Comparison of ENCODE assay signal across 18 mouse cellular contexts in the genomic region with DNA sequence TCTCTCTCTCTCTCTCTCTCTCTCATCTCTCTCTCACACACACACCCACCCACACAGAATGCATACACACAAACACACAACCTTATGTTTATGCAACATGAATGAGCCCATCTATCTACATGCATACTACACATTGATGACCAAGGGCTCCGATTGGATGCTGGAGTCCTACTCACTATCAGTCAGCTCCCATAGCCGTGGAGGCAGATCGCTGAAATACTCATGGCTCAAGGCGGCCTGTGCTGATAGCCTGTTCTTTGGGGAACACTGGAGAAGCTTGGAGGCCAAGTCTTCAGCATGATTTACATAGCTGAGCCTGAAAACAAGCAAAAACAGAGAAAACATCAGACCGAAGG.
A peak's percentile ranks its signal among the peaks of the same experiment; 100 is the strongest.
DNase-seq lines count a peak whose midpoint lies in the region; ATAC-seq and TF ChIP-seq lines count a peak whose summit lies in the region.
"Had no signal": no experiment of that assay in that cellular context is flagged by ENCODE, and none has a peak within 500 bp of the region (broad histone marks: within the 10 kb centered on the region; RNA-seq: fewer than 3 reads in every experiment).

No protein-coding gene starts in this region.

- peaks cover 20% of the 10 kb centered on the region for H3K4me1 ChIP-seq in forebrain, embryonic 16.5 days (replicated peaks; ENCODE audit: control insufficient read depth, insufficient read depth, low read length)
- peaks cover 4% of the 10 kb centered on the region; the same call in 1 of the 2 replicates for H3K4me1 ChIP-seq in forebrain, embryonic 13.5 days
- H3K4me1 ChIP-seq in limb, embryonic 13.5 days: peaks cover 30% of the 10 kb centered on the region
- H3K4me1 ChIP-seq in limb, embryonic 10.5 days: 0 out of 2 replicates have a peak, but pooled peaks cover 4% of the 10 kb centered on the region
- peaks cover 29% of the 10 kb centered on the region for H3K4me1 ChIP-seq in embryonic facial prominence, embryonic 13.5 days
- H3K4me1 ChIP-seq in midbrain, embryonic 14.5 days (ENCODE audit: control insufficient read depth, insufficient read depth, low read length): peaks cover 22% of the 10 kb centered on the region
- no peaks in the 10 kb centered on the region for H3K4me1 ChIP-seq in cerebellum, adult 2 months (ENCODE audit: control insufficient read depth, insufficient read depth, low read length)
- H3K4me1 ChIP-seq: heart, embryonic 12.5 days; liver, embryonic 15.5 days had no signal

- no peak overlapping the region for H3K4me2 ChIP-seq in forebrain, embryonic 16.5 days (ENCODE audit: low read length)
- H3K4me2 ChIP-seq in forebrain, embryonic 13.5 days: no peak overlapping the region
- H3K4me2 ChIP-seq in limb, embryonic 13.5 days (replicated peaks): no peak overlapping the region
- 0 out of 2 replicates have a peak overlapping the region, but pooled peaks have one; percentile 11 for H3K4me2 ChIP-seq in embryonic facial prominence, embryonic 13.5 days
- no peak overlapping the region for H3K4me2 ChIP-seq in midbrain, embryonic 14.5 days (ENCODE audit: low read length)
- H3K4me2 ChIP-seq: heart, embryonic 12.5 days; liver, embryonic 15.5 days had no signal

- peak; percentile 19; the same call in 1 of the 2 replicates for ATAC-seq in forebrain, embryonic 16.5 days
- ATAC-seq in forebrain, embryonic 13.5 days: no peak
- ATAC-seq in limb, embryonic 13.5 days (ENCODE audit: low FRiP score, low read depth): no peak
- no peak for ATAC-seq in embryonic facial prominence, embryonic 13.5 days (ENCODE audit: insufficient number of reproducible peaks, insufficient read depth, low FRiP score, low TSS enrichment, low read depth)
- ATAC-seq in midbrain, embryonic 14.5 days (ENCODE audit: low FRiP score, low TSS enrichment): no peak

- 89% methylated on average over 5 of the region's 5 CpGs for WGBS in forebrain, embryonic 16.5 days
- 84% methylated on average over 5 of the region's 5 CpGs for WGBS in forebrain, embryonic 13.5 days
- WGBS in limb, embryonic 13.5 days: 81% methylated on average over 5 of the region's 5 CpGs
- WGBS in limb, embryonic 10.5 days: 86% methylated on average over 5 of the region's 5 CpGs
- WGBS in embryonic facial prominence, embryonic 13.5 days: 70% methylated on average over 5 of the region's 5 CpGs
- WGBS in midbrain, embryonic 14.5 days: 76% methylated on average over 5 of the region's 5 CpGs
- WGBS in cerebellum, adult 2 months: 92% methylated on average over 5 of the region's 5 CpGs

- intact Hi-C loops in gastrocnemius, postnatal 36 days (cut with DNase I): no loop called here

- H3K36me3 ChIP-seq in forebrain, embryonic 16.5 days (ENCODE audit: control insufficient read depth, insufficient read depth): no peaks in the 10 kb centered on the region
- H3K36me3 ChIP-seq in forebrain, embryonic 13.5 days (ENCODE audit: poor library complexity, severe bottlenecking): no peaks in the 10 kb centered on the region
- no peaks in the 10 kb centered on the region; the same call in 1 of the 2 replicates for H3K36me3 ChIP-seq in limb, embryonic 13.5 days
- no peaks in the 10 kb centered on the region for H3K36me3 ChIP-seq in limb, embryonic 10.5 days
- no peaks in the 10 kb centered on the region for H3K36me3 ChIP-seq in embryonic facial prominence, embryonic 13.5 days
- H3K36me3 ChIP-seq in midbrain, embryonic 14.5 days (ENCODE audit: control insufficient read depth, insufficient read depth, low read length): no peaks in the 10 kb centered on the region
- H3K36me3 ChIP-seq: heart, embryonic 12.5 days; liver, embryonic 15.5 days had no signal

- H3K9ac ChIP-seq in forebrain, embryonic 16.5 days (replicated peaks; ENCODE audit: low read depth, low read length): no peak overlapping the region
- H3K9ac ChIP-seq in forebrain, embryonic 13.5 days: no peak overlapping the region
- no peak overlapping the region for H3K9ac ChIP-seq in limb, embryonic 13.5 days
- no peak overlapping the region for H3K9ac ChIP-seq in embryonic facial prominence, embryonic 13.5 days
- no peak overlapping the region for H3K9ac ChIP-seq in midbrain, embryonic 14.5 days (replicated peaks; ENCODE audit: low read length)
- H3K9ac ChIP-seq: heart, embryonic 12.5 days; liver, embryonic 15.5 days had no signal

- peak overlapping the region; percentile 44 for H3K27ac ChIP-seq in forebrain, embryonic 16.5 days (ENCODE audit: low read length)
- H3K27ac ChIP-seq in forebrain, embryonic 13.5 days: no peak overlapping the region
- H3K27ac ChIP-seq in limb, embryonic 13.5 days: 0 out of 2 replicates have a peak overlapping the region, but pooled peaks have one; percentile 2
- H3K27ac ChIP-seq in limb, embryonic 10.5 days: no peak overlapping the region
- H3K27ac ChIP-seq in embryonic facial prominence, embryonic 13.5 days: peak overlapping the region; percentile 72
- H3K27ac ChIP-seq in midbrain, embryonic 14.5 days (replicated peaks; ENCODE audit: low read depth, low read length): peak overlapping the region; percentile 85
- H3K27ac ChIP-seq in cerebellum, adult 2 months (ENCODE audit: insufficient read depth, low read length): no peak overlapping the region
- H3K27ac ChIP-seq: liver, embryonic 15.5 days had no signal

- DNase-seq in limb, embryonic 10.5 days (ENCODE audit: low spot score): no peak
- DNase-seq in midbrain, embryonic 14.5 days: peak; percentile 62
- DNase-seq in gastrocnemius, postnatal 36 days: no peak
- no peak for DNase-seq in cerebellum, adult 2 months
- DNase-seq: heart, postnatal 36 days; kidney, adult 18-20 months; layer of hippocampus, postnatal 36 days; left cerebral cortex, postnatal 4 days; right cerebral cortex, adult 18-20 months; thymus, postnatal 4 days had no signal

- H3K27me3 ChIP-seq in forebrain, embryonic 16.5 days (replicated peaks; ENCODE audit: control insufficient read depth, insufficient read depth, low read length): no peaks in the 10 kb centered on the region
- H3K27me3 ChIP-seq in forebrain, embryonic 13.5 days: no peaks in the 10 kb centered on the region
- no peaks in the 10 kb centered on the region for H3K27me3 ChIP-seq in limb, embryonic 13.5 days
- no peaks in the 10 kb centered on the region for H3K27me3 ChIP-seq in limb, embryonic 10.5 days (ENCODE audit: low read depth, poor library complexity, severe bottlenecking)
- H3K27me3 ChIP-seq in embryonic facial prominence, embryonic 13.5 days: no peaks in the 10 kb centered on the region
- H3K27me3 ChIP-seq in midbrain, embryonic 14.5 days (ENCODE audit: control insufficient read depth, insufficient read depth, low read length): no peaks in the 10 kb centered on the region
- no peaks in the 10 kb centered on the region for H3K27me3 ChIP-seq in cerebellum, adult 2 months (ENCODE audit: control insufficient read depth, insufficient read depth, low read length)
- H3K27me3 ChIP-seq: CH12.LX; heart, embryonic 12.5 days; liver, embryonic 15.5 days had no signal

- no peak for TF ChIP-seq POLR2A in cerebellum, adult 2 months (IDR thresholded peaks at IDR 0.05; ENCODE audit: borderline replicate concordance, insufficient read depth, low read length)

- no peak overlapping the region for H3K4me3 ChIP-seq in forebrain, embryonic 16.5 days (replicated peaks; ENCODE audit: low read length)
- no peak overlapping the region for H3K4me3 ChIP-seq in forebrain, embryonic 13.5 days
- H3K4me3 ChIP-seq in limb, embryonic 13.5 days: no peak overlapping the region
- no peak overlapping the region for H3K4me3 ChIP-seq in limb, embryonic 10.5 days
- H3K4me3 ChIP-seq in embryonic facial prominence, embryonic 13.5 days: no peak overlapping the region
- H3K4me3 ChIP-seq in midbrain, embryonic 14.5 days (replicated peaks; ENCODE audit: low read depth, low read length): no peak overlapping the region
- no peak overlapping the region for H3K4me3 ChIP-seq in cerebellum, adult 2 months (replicated peaks; ENCODE audit: insufficient read depth, low read depth, low read length)
- H3K4me3 ChIP-seq: heart, embryonic 12.5 days; liver, embryonic 15.5 days; myocyte had no signal

- TF ChIP-seq CTCF in cerebellum, adult 2 months (IDR thresholded peaks at IDR 0.05; ENCODE audit: borderline replicate concordance, insufficient read depth, low read depth, low read length): no peak

- no peaks in the 10 kb centered on the region for H3K9me3 ChIP-seq in forebrain, embryonic 16.5 days (ENCODE audit: control insufficient read depth, low read length)
- H3K9me3 ChIP-seq in forebrain, embryonic 13.5 days (replicated peaks): no peaks in the 10 kb centered on the region
- H3K9me3 ChIP-seq in limb, embryonic 13.5 days: no peaks in the 10 kb centered on the region
- H3K9me3 ChIP-seq in limb, embryonic 10.5 days (replicated peaks): no peaks in the 10 kb centered on the region
- H3K9me3 ChIP-seq in embryonic facial prominence, embryonic 13.5 days: no peaks in the 10 kb centered on the region
- no peaks in the 10 kb centered on the region for H3K9me3 ChIP-seq in midbrain, embryonic 14.5 days (ENCODE audit: control insufficient read depth, low read length)
- H3K9me3 ChIP-seq: heart, embryonic 12.5 days; liver, embryonic 15.5 days had no signal

Comparison
In these comparisons a context has a peak if more than half of its experiments do, and no peak if none do; other contexts are left out.
1. H3K27ac ChIP-seq: peak in forebrain, embryonic 16.5 days (single experiment), limb, embryonic 13.5 days (single experiment), embryonic facial prominence, embryonic 13.5 days (single experiment) and midbrain, embryonic 14.5 days (single experiment); none in forebrain, embryonic 13.5 days (single experiment), limb, embryonic 10.5 days (single experiment) and cerebellum, adult 2 months (single experiment).